Mouse (Mus musculus): Measurements from ENCODE around the gene Hdac7. TPM values are rescaled to one million over a fixed set of nuclear protein-coding genes. Genes with fewer than 3 reads are reported as not detected.
A peak's percentile ranks its signal among the peaks of the same experiment; 100 is the strongest.

Hdac7 gene
- total and polyA plus RNA-seq, 3 experiments: 19.8 to 55.2 (median 21.7) TPM

GRCm38 (mm10) chr15:97822545-97823228 lies 21.6 kb downstream of the Hdac7 start:
- DNase-seq (ENCODE audit: extremely low read depth): no peak
- dilution Hi-C loops (cut with MboI; ENCODE audit: extremely low pct_ligation_motif_present, extremely low pct_unique_long_range_greater_than_20kb, low sequenced_read_pairs): no loop called here
- Histone ChIP-seq H3K79me2 (replicated peaks; ENCODE audit: control insufficient read depth, extremely low read depth, insufficient read depth, poor library complexity, severe bottlenecking) (peaks cover 32% of the 10 kb centered on the region), H3K4me3 (replicated peaks in 1 of 3; ENCODE audit: low read depth in 2 of 3, low read length in 2 of 3, poor library complexity in 1 of 3) (no peak overlapping the region), H3K27ac (ENCODE audit: insufficient read depth, low read depth) (peak overlapping the region; percentile 69), H3K36me3 (replicated peaks in 1 of 2; ENCODE audit: control insufficient read depth in 1 of 2, insufficient read depth in 1 of 2, low read length in 1 of 2) (peaks cover 5 to 36% of the 10 kb centered on the region in 2 experiments), H3K9me3 (replicated peaks; ENCODE audit: low read length) (no peaks in the 10 kb centered on the region), H3K4me2 (ENCODE audit: insufficient read depth, low read depth, poor library complexity, severe bottlenecking) (peak overlapping the region; percentile 57), H3K27me3 (replicated peaks) (no peaks in the 10 kb centered on the region), H3K4me1 (ENCODE audit: control insufficient read depth in 1 of 2, insufficient read depth in 2 of 2) (peaks cover 61 to 91% of the 10 kb centered on the region in 2 experiments), H3K9ac (ENCODE audit: insufficient read depth, low read depth) (peak overlapping the region; percentile 48; the same call in 1 of the 2 replicates)
- no peak for TF ChIP-seq POLR2A (IDR thresholded peaks at IDR 0.05; ENCODE audit: low read depth, low read length)
- TF ChIP-seq EP300 (IDR thresholded peaks at IDR 0.05; ENCODE audit: low read length): no peak
- peak; percentile 17; the same call in 1 of the 2 replicates for TF ChIP-seq MXI1 (IDR thresholded peaks at IDR 0.05; ENCODE audit: low read depth, low read length)
- TF ChIP-seq KAT2A (IDR thresholded peaks at IDR 0.05; ENCODE audit: insufficient replicate concordance, low read length): no peak
- TF ChIP-seq USF2 (conservative IDR thresholded peaks at IDR 0.05; ENCODE audit: low read depth, low read length): no peak
- no peak for TF ChIP-seq E2F4 (IDR thresholded peaks at IDR 0.05; ENCODE audit: insufficient replicate concordance, low read depth, low read length)
- peak; percentile 30; the same call in 1 of the 2 replicates for TF ChIP-seq CHD2 (IDR thresholded peaks at IDR 0.05; ENCODE audit: low read length)
- 0 out of 2 replicates have a peak, but pooled peaks have one; percentile 29 for TF ChIP-seq RCOR1 (conservative IDR thresholded peaks at IDR 0.05; ENCODE audit: low read depth, low read length)
- peak; percentile 39 for TF ChIP-seq MAX (IDR thresholded peaks at IDR 0.05; ENCODE audit: low read length)
- TF ChIP-seq MYC (IDR thresholded peaks at IDR 0.05; ENCODE audit: low read depth, low read length): no peak
- no peak for TF ChIP-seq SMC3 (IDR thresholded peaks at IDR 0.05; ENCODE audit: low read depth, low read length)
- TF ChIP-seq ZMIZ1 (IDR thresholded peaks at IDR 0.05; ENCODE audit: low read depth, low read length): 0 out of 2 replicates have a peak, but pooled peaks have one; percentile 28
- 0 out of 2 replicates have a peak, but pooled peaks have one; percentile 68 for TF ChIP-seq CHD1 (IDR thresholded peaks at IDR 0.05; ENCODE audit: low read depth, low read length)
- no peak for TF ChIP-seq UBTF (IDR thresholded peaks at IDR 0.05; ENCODE audit: low read depth, low read length)
- no peak for TF ChIP-seq RAD21 (IDR thresholded peaks at IDR 0.05; ENCODE audit: low read depth, low read length)
- no peak for TF ChIP-seq MAFK (IDR thresholded peaks at IDR 0.05; ENCODE audit: insufficient replicate concordance, low read length)
- TF ChIP-seq JUN (IDR thresholded peaks at IDR 0.05; ENCODE audit: insufficient read depth, low read depth, low read length): no peak
- no peak for TF ChIP-seq ZC3H11A (IDR thresholded peaks at IDR 0.05; ENCODE audit: low read depth, low read length)
- no peak for TF ChIP-seq ZKSCAN1 (IDR thresholded peaks at IDR 0.05; ENCODE audit: borderline replicate concordance, low read depth, low read length)
- TF ChIP-seq HCFC1 (IDR thresholded peaks at IDR 0.05; ENCODE audit: low read depth, low read length): no peak; the same call in 1 of the 2 replicates
- TF ChIP-seq TCF12 (IDR thresholded peaks at IDR 0.05; ENCODE audit: low read depth, low read length): no peak
- TF ChIP-seq TBP (conservative IDR thresholded peaks at IDR 0.05; ENCODE audit: low read depth, low read length): no peak
- TF ChIP-seq POLR2AphosphoS2 (IDR thresholded peaks at IDR 0.05; ENCODE audit: low read depth, low read length): 0 out of 2 replicates have a peak, but pooled peaks have one; percentile 31
- no peak for TF ChIP-seq PAX5 (IDR thresholded peaks at IDR 0.05; ENCODE audit: low read length)
- peak; percentile 31; the same call in 1 of the 2 replicates for TF ChIP-seq SIN3A (IDR thresholded peaks at IDR 0.05; ENCODE audit: low read length)
- TF ChIP-seq ZNF384 (IDR thresholded peaks at IDR 0.05; ENCODE audit: low read depth, low read length): no peak
- TF ChIP-seq GABPA (IDR thresholded peaks at IDR 0.05; ENCODE audit: insufficient replicate concordance, low read depth, low read length): no peak
- TF ChIP-seq NRF1 (IDR thresholded peaks at IDR 0.05; ENCODE audit: low read depth, low read length): no peak
- peak; percentile 59; the same call in 1 of the 2 replicates for TF ChIP-seq MAZ (IDR thresholded peaks at IDR 0.05; ENCODE audit: low read depth, low read length)
- TF ChIP-seq USF1 (IDR thresholded peaks at IDR 0.05; ENCODE audit: low read depth, low read length): no peak
- TF ChIP-seq BHLHE40 (IDR thresholded peaks at IDR 0.05; ENCODE audit: low read depth, low read length): no peak
- TF ChIP-seq JUND (conservative IDR thresholded peaks at IDR 0.05; ENCODE audit: low read depth, low read length): no peak
- no peak for TF ChIP-seq CTCF (conservative IDR thresholded peaks at IDR 0.05 in 1 of 2, IDR thresholded peaks at IDR 0.05 in 1 of 2; ENCODE audit: low read depth in 2 of 2, low read length in 2 of 2)
- TF ChIP-seq IRF4 (IDR thresholded peaks at IDR 0.05; ENCODE audit: low read depth, low read length): no peak
- TF ChIP-seq ELF1 (IDR thresholded peaks at IDR 0.05; ENCODE audit: low read depth, low read length): peak; percentile 38; the same call in 1 of the 2 replicates
- no peak for TF ChIP-seq MEF2A (IDR thresholded peaks at IDR 0.05; ENCODE audit: borderline replicate concordance, low read depth, low read length)
- TF ChIP-seq ETS1 (conservative IDR thresholded peaks at IDR 0.05; ENCODE audit: low read depth, low read length): 0 out of 2 replicates have a peak, but pooled peaks have one; percentile 11
- TF ChIP-seq NELFE (IDR thresholded peaks at IDR 0.05; ENCODE audit: low read depth, low read length): no peak
- in situ Hi-C loops (cut with MboI; ENCODE audit: low pct_ligation_motif_present, low pct_unique_long_range_greater_than_20kb, low sequenced_read_pairs): no loop called here

All from CH12.LX (cell line).